Mouse (Mus musculus) hindbrain, embryonic 15.5 days (tissue): Measurements from ENCODE around the gene Plcb3. TPM values are rescaled to one million over a fixed set of nuclear protein-coding genes. Genes with fewer than 3 reads are reported as not detected.

Experiments
- ATAC-seq: fragments of 200-750 bp; cut with Nextera tagmentation; 2 replicates; pipeline ENCODE4 v1.8.0; 2017; ENCODE audit warnings: low read depth, moderate number of reproducible peaks, moderate TSS enrichment; ENCODE audit not compliant: low FRiP score
- H3K27ac ChIP-seq: fragments of 300-500 bp; sonication (generic); replicated peaks from 2 replicates; pipeline ENCODE4 v1.5.1; 2015; ENCODE audit warnings: mild to moderate bottlenecking, inconsistent platforms
- H3K27me3 ChIP-seq: fragments of 300-500 bp; sonication (generic); 2 replicates; pipeline ENCODE4 v1.6.1; 2015; ENCODE audit warnings: control low read depth, inconsistent platforms
- H3K36me3 ChIP-seq: fragments of 300-500 bp; sonication (generic); 2 replicates; pipeline ENCODE4 v1.6.1; 2015; ENCODE audit warnings: control low read depth, inconsistent platforms
- H3K4me1 ChIP-seq: fragments of 300-500 bp; sonication (generic); replicated peaks from 2 replicates; pipeline ENCODE4 v1.6.1; 2015; ENCODE audit warnings: control low read depth, inconsistent platforms
- H3K4me2 ChIP-seq: fragments of 300-500 bp; sonication (generic); 2 replicates; pipeline ENCODE4 v1.6.1; 2015; ENCODE audit warnings: moderate library complexity, mild to moderate bottlenecking, inconsistent platforms
- H3K4me3 ChIP-seq: fragments of 300-500 bp; sonication (generic); 2 replicates; pipeline ENCODE4 v1.5.1; 2015; ENCODE audit warnings: mild to moderate bottlenecking, inconsistent platforms
- H3K9ac ChIP-seq: fragments of 300-500 bp; sonication (generic); 2 replicates; pipeline ENCODE4 v1.6.1; 2015; ENCODE audit warnings: inconsistent platforms
- H3K9me3 ChIP-seq: fragments of 300-500 bp; sonication (generic); 2 replicates; pipeline ENCODE4 v1.6.1; 2016; ENCODE audit warnings: control low read depth, inconsistent platforms
- WGBS: fragments of 180-500 bp; shearing (Covaris S2); methylation state at CpG from one replicate; pipeline ENCODE4 v1.1.7; 2015; 5-methylcytosine and 5-hydroxymethylcytosine counted together
- polyA plus RNA-seq: library from polyadenylated mRNA; unstranded; fragments of >200 nt; fragmentation: Nextera tagmentation; extraction: Ambion mirVana; gene quantifications from 2 replicates; pipeline ENCODE4 v1.2.1, GENCODE M21; 2015

Gene Plcb3
- polyA plus RNA-seq, 1 experiment from 2014 or later = 13.6 TPM

- Histone ChIP-seq H3K4me3 (peak within 1 kb of the TSS; percentile 73), H3K27ac (peak within 1 kb of the TSS; percentile 83), H3K9me3 (no peaks in the 10 kb centered on the region), H3K36me3 (peaks cover 10% of the 10 kb centered on the region; the same call in 1 of the 2 replicates), H3K4me2 (peak within 1 kb of the TSS; percentile 86), H3K4me1 (peaks cover 30% of the 10 kb centered on the region), H3K27me3 (no peaks in the 10 kb centered on the region), H3K9ac (peak within 1 kb of the TSS; percentile 89)
- under 1% methylated on average over 69 of the region's 85 CpGs for WGBS
- ATAC-seq = peak; percentile 47
Measured at GRCm38 (mm10) chr19:6987061-6987903, 11.0 kb upstream of the Plcb3 start, which contains the start of gene Vegfb. Gene Vegfb (minus strand): TSS chr19:6987651.

- H3K9ac ChIP-seq = peak overlapping the region; percentile 89
- 79% methylated on average over 10 of the region's 10 CpGs for WGBS
- ATAC-seq = no peak
Measured at GRCm38 (mm10) chr19:6985951-6986708, 9.9 kb upstream of the Plcb3 start.

DNA sequence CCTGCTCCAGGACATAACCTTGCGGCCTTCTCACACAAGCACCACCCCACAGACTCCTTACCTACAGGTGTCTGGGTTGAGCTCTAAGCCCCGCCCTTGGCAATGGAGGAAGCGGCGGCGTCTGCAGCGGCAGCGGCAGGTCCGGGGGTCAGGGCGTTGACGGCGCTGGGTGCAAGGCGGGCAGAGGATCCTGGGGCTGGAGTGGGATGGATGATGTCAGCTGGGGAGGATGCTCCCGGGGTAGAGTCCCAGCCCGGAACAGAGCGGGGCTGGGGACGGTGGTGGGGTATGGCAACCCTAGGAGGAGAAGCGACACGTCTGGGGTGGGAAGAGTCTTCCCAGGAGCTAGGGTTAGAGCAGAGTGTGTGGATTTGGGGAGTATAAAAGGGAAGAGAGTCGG lies 9.0 kb upstream of the Plcb3 start:
- H3K4me1 ChIP-seq = peaks cover 34% of the 10 kb centered on the region
- no peak for ATAC-seq
- H3K9me3 ChIP-seq = no peaks in the 10 kb centered on the region
- no peak overlapping the region for H3K9ac ChIP-seq
- H3K27ac ChIP-seq = no peak overlapping the region
- 86% methylated on average over 19 of the region's 19 CpGs for WGBS
- no peak overlapping the region for H3K4me3 ChIP-seq
- no peak overlapping the region for H3K4me2 ChIP-seq
- H3K36me3 ChIP-seq = peaks cover 13% of the 10 kb centered on the region; the same call in 1 of the 2 replicates
- no peaks in the 10 kb centered on the region for H3K27me3 ChIP-seq

More at GRCm38 (mm10) chr19:6985951-6986708, 9.9 kb upstream of the Plcb3 start:
- Histone ChIP-seq H3K27me3 (no peaks in the 10 kb centered on the region), H3K27ac (no peak overlapping the region), H3K9me3 (no peaks in the 10 kb centered on the region), H3K4me1 (peaks cover 28% of the 10 kb centered on the region), H3K4me3 (peak overlapping the region; percentile 73), H3K4me2 (peak overlapping the region; percentile 86), H3K36me3 (peaks cover 13% of the 10 kb centered on the region; the same call in 1 of the 2 replicates)

GRCm38 (mm10) chr19:6983621-6984020 lies 7.4 kb upstream of the Plcb3 start:
- Histone ChIP-seq H3K4me2 (no peak overlapping the region), H3K9ac (no peak overlapping the region), H3K27me3 (no peaks in the 10 kb centered on the region), H3K36me3 (peaks cover 13% of the 10 kb centered on the region; the same call in 1 of the 2 replicates), H3K9me3 (no peaks in the 10 kb centered on the region), H3K27ac (no peak overlapping the region), H3K4me3 (no peak overlapping the region), H3K4me1 (peaks cover 42% of the 10 kb centered on the region)
- ATAC-seq = no peak
- WGBS = 38% methylated on average over 5 of the region's 5 CpGs

GRCm38 (mm10) chr19:6981465-6981864 lies 5.2 kb upstream of the Plcb3 start:
- 91% methylated on average over 4 of the region's 4 CpGs for WGBS

DNA sequence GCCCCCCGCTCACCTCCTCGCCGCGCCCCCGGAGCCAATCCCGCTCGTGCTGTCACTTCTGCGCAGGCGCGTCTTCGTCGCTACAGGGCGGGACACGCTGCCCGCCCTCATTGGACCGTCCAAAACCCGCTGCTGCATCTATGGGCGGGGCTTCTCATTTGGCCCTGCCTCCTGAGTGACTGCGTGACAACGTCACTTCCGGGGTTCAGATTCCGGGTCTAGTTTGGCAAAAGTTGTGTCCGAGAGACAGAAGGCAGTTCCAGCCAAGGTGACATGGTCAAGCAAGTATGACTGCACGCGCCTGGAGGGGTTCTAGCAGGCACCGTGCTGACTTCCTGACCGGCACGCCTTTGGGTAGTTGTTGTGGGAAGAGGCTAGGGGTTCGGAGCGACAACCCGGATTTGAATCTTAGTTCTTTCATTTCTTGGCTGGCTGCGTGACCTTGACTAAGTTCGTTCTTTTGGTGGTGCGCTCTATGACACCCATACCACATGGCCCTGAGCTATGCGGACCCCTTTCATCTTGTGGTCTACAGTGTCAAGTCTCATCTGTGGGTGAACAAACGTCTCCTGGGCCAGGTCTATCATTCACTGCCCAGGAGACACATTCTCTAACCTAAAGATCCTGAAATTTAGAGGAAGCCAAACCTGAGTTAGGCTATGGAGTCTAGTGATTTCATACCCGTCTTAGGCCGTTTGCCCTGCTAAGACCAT lies 4.3 kb upstream of the Plcb3 start, which contains the start of gene Fkbp2:
Gene Fkbp2, minus strand, starts transcription at position 121 of the 713 bp plus-strand sequence.
- H3K9ac ChIP-seq = peak within 1 kb of the TSS; percentile 78
- H3K27me3 ChIP-seq = no peaks in the 10 kb centered on the region
- H3K4me1 ChIP-seq = peaks cover 47% of the 10 kb centered on the region
- H3K4me3 ChIP-seq = peak within 1 kb of the TSS; percentile 70
- ATAC-seq = peak; percentile 88
- peak within 1 kb of the TSS; percentile 87 for H3K4me2 ChIP-seq
- 3% methylated on average over 38 of the region's 38 CpGs for WGBS
- peaks cover 13% of the 10 kb centered on the region; the same call in 1 of the 2 replicates for H3K36me3 ChIP-seq
- H3K27ac ChIP-seq = peak within 1 kb of the TSS; percentile 97
- H3K9me3 ChIP-seq = no peaks in the 10 kb centered on the region

More at GRCm38 (mm10) chr19:6981465-6981864, 5.2 kb upstream of the Plcb3 start:
- Histone ChIP-seq H3K27me3 (no peaks in the 10 kb centered on the region), H3K4me2 (peak overlapping the region; percentile 87; the same call in 1 of the 2 replicates), H3K9ac (no peak overlapping the region), H3K4me3 (peak overlapping the region; percentile 70; the same call in 1 of the 2 replicates), H3K36me3 (peaks cover 13% of the 10 kb centered on the region; the same call in 1 of the 2 replicates), H3K9me3 (no peaks in the 10 kb centered on the region), H3K4me1 (peaks cover 48% of the 10 kb centered on the region), H3K27ac (no peak overlapping the region)
- ATAC-seq = no peak

DNA sequence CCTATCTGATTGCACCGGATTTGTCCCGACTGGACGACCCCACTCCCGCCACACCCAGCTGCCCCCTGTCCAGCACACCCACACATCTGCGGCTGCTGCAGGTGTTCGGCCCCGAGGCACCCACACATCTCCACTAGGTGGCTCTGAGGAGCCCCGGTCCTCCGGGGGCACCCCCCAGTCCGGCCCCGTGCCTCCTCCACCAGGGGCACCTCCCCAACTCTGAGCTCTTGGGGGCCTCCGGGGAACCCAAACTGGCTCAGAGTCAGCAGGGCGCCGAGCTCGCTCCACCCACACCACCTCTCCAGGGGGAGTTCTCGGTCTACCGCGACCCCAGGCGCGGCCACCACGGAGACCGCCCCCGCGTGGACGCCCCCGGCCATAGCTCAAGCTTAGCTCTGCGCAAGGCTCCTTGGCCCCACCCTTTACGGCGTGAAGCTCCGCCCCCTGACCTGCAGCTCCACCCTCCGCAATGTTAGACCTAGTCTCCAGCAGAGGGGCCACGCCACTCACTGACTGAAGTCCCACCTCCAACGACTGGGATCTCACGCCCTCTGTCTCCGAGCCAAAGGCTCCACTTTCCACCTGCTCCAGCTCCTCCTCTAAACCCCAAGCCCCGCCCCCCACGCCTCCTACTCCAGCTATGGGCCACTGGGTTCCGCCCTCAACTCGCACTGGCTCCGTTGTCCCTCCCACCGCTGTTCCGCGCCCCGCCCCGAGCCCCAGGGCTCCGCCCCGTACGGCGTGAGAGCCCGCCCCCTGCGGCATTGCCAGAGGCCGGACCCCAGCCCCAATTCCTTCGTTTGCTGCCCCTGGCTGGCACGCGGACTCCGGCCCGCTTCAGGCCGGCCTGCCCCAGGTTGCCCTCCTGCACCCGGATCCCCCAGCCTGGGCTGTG lies 3.5 kb upstream of the Plcb3 start:
- Histone ChIP-seq H3K9me3 (no peaks in the 10 kb centered on the region), H3K4me1 (peaks cover 47% of the 10 kb centered on the region), H3K27me3 (no peaks in the 10 kb centered on the region), H3K4me3 (peak overlapping the region; percentile 70), H3K27ac (peak overlapping the region; percentile 97), H3K36me3 (peaks cover 13% of the 10 kb centered on the region; the same call in 1 of the 2 replicates), H3K9ac (peak overlapping the region; percentile 78), H3K4me2 (peak overlapping the region; percentile 87)
- ATAC-seq = peak; percentile 92
- WGBS = under 1% methylated on average over 57 of the region's 59 CpGs

DNA sequence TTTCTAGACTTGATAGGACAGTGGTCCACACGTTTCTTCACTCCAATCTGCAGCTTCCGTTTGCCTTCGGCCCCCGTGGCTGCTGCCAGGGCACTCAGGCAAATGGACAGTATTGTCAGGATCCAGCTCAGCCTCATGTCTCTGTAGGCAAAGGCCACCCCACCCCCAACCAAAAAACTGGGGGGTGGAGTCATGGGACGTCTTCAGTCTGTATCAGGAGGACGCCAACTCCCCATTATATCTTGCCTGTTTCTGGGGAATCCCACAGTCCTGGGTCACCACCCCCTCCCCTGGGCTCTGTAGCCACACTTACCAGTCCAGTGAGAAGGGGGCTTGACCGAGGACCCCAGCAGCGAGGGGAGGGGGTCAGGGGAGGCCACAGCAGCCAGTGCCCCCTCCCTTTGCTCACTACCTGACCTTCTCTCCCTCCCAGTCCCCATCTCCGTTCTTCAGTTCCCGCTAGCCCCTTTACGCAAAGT lies 2.8 kb upstream of the Plcb3 start:
- no peaks in the 10 kb centered on the region for H3K9me3 ChIP-seq
- no peak for ATAC-seq
- peaks cover 49% of the 10 kb centered on the region for H3K4me1 ChIP-seq
- H3K27me3 ChIP-seq = no peaks in the 10 kb centered on the region
- 9% methylated on average over 11 of the region's 11 CpGs for WGBS
- peak overlapping the region; percentile 39 for H3K9ac ChIP-seq
- H3K4me2 ChIP-seq = peak overlapping the region; percentile 87
- H3K36me3 ChIP-seq = peaks cover 12% of the 10 kb centered on the region; the same call in 1 of the 2 replicates
- H3K4me3 ChIP-seq = peak overlapping the region; percentile 70
- peak overlapping the region; percentile 97 for H3K27ac ChIP-seq

- Histone ChIP-seq H3K4me1 (peaks cover 53% of the 10 kb centered on the region), H3K4me2 (peak overlapping the region; percentile 87), H3K27ac (peak overlapping the region; percentile 97), H3K9me3 (no peaks in the 10 kb centered on the region), H3K4me3 (peak overlapping the region; percentile 70), H3K9ac (peak overlapping the region; percentile 39), H3K36me3 (peaks cover 8% of the 10 kb centered on the region; the same call in 1 of the 2 replicates), H3K27me3 (no peaks in the 10 kb centered on the region)
- WGBS = 53% methylated on average over 3 of the region's 3 CpGs
- ATAC-seq = no peak
Measured at GRCm38 (mm10) chr19:6978639-6978974, 2.3 kb upstream of the Plcb3 start.

DNA sequence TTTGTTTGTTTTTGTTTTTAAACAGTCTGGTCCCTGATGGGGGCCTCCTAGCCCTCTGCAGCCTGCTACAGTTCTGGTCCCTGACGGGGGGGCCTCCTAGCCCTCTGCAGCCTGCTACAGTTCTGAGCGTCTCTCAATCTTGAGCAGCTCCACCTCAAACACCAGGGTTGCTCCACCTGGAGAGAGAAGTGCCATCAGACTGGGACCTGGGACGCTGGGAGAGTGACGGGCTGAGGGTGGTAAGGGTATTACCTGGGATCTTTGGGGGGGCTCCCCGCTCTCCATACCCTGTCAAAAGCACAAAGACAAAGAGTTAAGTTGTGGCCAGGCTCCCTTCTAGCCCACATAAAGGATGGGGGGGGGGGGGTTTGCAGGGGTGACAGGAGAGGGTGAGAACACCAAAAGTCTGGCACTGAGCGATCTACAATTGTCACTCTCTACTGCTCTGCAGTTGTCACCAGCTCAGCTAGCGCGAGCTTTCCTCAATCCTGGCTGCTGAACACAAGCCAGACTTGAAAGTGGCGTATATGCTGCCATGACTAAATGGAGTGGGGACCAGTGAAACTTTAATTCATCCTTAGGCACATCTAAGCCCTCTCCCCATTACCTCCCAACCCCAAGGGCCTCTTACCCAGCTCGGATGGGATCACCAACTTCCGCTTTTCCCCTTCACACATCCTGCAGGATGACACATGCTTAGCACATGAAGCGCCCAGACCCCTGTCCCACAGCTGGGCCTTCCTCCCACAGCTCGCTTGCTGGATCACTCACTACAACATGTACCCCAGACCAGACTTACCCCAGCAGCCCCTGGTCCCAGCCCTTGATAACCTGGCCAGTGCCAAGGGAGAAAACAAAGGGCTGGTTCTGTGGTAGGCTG lies 1.7 kb upstream of the Plcb3 start:
- 0 out of 2 replicates have a peak overlapping the region, but pooled peaks have one; percentile 39 for H3K9ac ChIP-seq
- peak overlapping the region; percentile 87 for H3K4me2 ChIP-seq
- no peaks in the 10 kb centered on the region for H3K9me3 ChIP-seq
- H3K27ac ChIP-seq = peak overlapping the region; percentile 97
- H3K27me3 ChIP-seq = no peaks in the 10 kb centered on the region
- peaks cover 53% of the 10 kb centered on the region for H3K4me1 ChIP-seq
- peak overlapping the region; percentile 70; the same call in 1 of the 2 replicates for H3K4me3 ChIP-seq
- H3K36me3 ChIP-seq = 0 out of 2 replicates have a peak, but pooled peaks cover 4% of the 10 kb centered on the region
- ATAC-seq = no peak
- WGBS = 78% methylated on average over 13 of the region's 13 CpGs
